9 mouse cellular contexts compared by ENCODE assay signal in genomic region chr13:40859225-40859624, GRCm38 (mm10). TPM values are rescaled to one million over a fixed set of nuclear protein-coding genes. Genes with fewer than 3 reads are reported as not detected.
A peak's percentile ranks its signal among the peaks of the same experiment; 100 is the strongest.
DNase-seq lines count a peak whose midpoint lies in the region; ATAC-seq and TF ChIP-seq lines count a peak whose summit lies in the region.
"Had no signal": no experiment of that assay in that cellular context is flagged by ENCODE, and none has a peak within 500 bp of the region (broad histone marks: within the 10 kb centered on the region; RNA-seq: fewer than 3 reads in every experiment).

No protein-coding gene starts in this region.

- H3K4me2 ChIP-seq in heart, embryonic 14.5 days (ENCODE audit: low read length): peak overlapping the region; percentile 58; the same call in 1 of the 2 replicates
- H3K4me2 ChIP-seq in lung, embryonic 14.5 days: peak overlapping the region; percentile 58
- H3K4me2 ChIP-seq in limb, embryonic 13.5 days (replicated peaks): peak overlapping the region; percentile 56
- H3K4me2 ChIP-seq in stomach, embryonic 15.5 days: peak overlapping the region; percentile 48

- no peaks in the 10 kb centered on the region for H3K27me3 ChIP-seq in heart, embryonic 14.5 days (ENCODE audit: control insufficient read depth, insufficient read depth, low read length)
- H3K27me3 ChIP-seq in lung, embryonic 14.5 days (ENCODE audit: insufficient read depth, low read length): no peaks in the 10 kb centered on the region
- H3K27me3 ChIP-seq in limb, embryonic 13.5 days: no peaks in the 10 kb centered on the region
- no peaks in the 10 kb centered on the region for H3K27me3 ChIP-seq in stomach, embryonic 15.5 days (replicated peaks)

- intact Hi-C loops in heart, postnatal 10 days (cut with DNase I): no loop called here

- TF ChIP-seq CTCF in lung, embryonic 14.5 days (IDR thresholded peaks at IDR 0.05; ENCODE audit: low read depth): no peak

- H3K4me3 ChIP-seq in heart, embryonic 14.5 days (ENCODE audit: control insufficient read depth in 1 of 2, insufficient read depth in 1 of 2, low read depth in 1 of 2, low read length in 2 of 2): no peak overlapping the region
- no peak overlapping the region for H3K4me3 ChIP-seq in lung, embryonic 14.5 days (ENCODE audit: low read depth, low read length)
- H3K4me3 ChIP-seq in limb, embryonic 13.5 days: no peak overlapping the region; the same call in 1 of the 2 replicates
- peak overlapping the region; percentile 36; the same call in 1 of the 2 replicates for H3K4me3 ChIP-seq in stomach, embryonic 15.5 days (replicated peaks)
- H3K4me3 ChIP-seq: midbrain, embryonic 10.5 days had no signal

- DNase-seq in heart, postnatal 10 days: no peak
- no peak for DNase-seq in lung, embryonic 14.5 days
- no peak for DNase-seq in lung, postnatal 10 days
- no peak for DNase-seq in adrenal gland, adult 18-20 months (ENCODE audit: low spot score in 2 of 2)
- no peak for DNase-seq in adrenal gland, adult 8-10 months

- no peak overlapping the region for H3K27ac ChIP-seq in heart, embryonic 14.5 days (replicated peaks in 1 of 2; ENCODE audit: control insufficient read depth in 1 of 2, insufficient read depth in 1 of 2, low read depth in 2 of 2, low read length in 2 of 2)
- no peak overlapping the region for H3K27ac ChIP-seq in lung, embryonic 14.5 days (ENCODE audit: low read depth)
- H3K27ac ChIP-seq in limb, embryonic 13.5 days: no peak overlapping the region
- H3K27ac ChIP-seq in stomach, embryonic 15.5 days: peak overlapping the region; percentile 36; the same call in 1 of the 2 replicates
- H3K27ac ChIP-seq: midbrain, embryonic 10.5 days had no signal

- H3K9ac ChIP-seq in heart, embryonic 14.5 days (ENCODE audit: low read length): no peak overlapping the region; the same call in 1 of the 2 replicates
- H3K9ac ChIP-seq in lung, embryonic 14.5 days: no peak overlapping the region
- H3K9ac ChIP-seq in limb, embryonic 13.5 days: no peak overlapping the region
- no peak overlapping the region for H3K9ac ChIP-seq in stomach, embryonic 15.5 days

- no peak for ATAC-seq in heart, embryonic 14.5 days (ENCODE audit: insufficient number of reproducible peaks, insufficient read depth, low FRiP score, low read depth)
- no peak for ATAC-seq in lung, embryonic 14.5 days (ENCODE audit: insufficient read depth)
- ATAC-seq in limb, embryonic 13.5 days (ENCODE audit: low FRiP score, low read depth): no peak
- ATAC-seq in stomach, embryonic 15.5 days (ENCODE audit: insufficient read depth, low FRiP score, low read depth): no peak

- peaks cover 7 to 9% of the 10 kb centered on the region in 2 experiments for H3K4me1 ChIP-seq in heart, embryonic 14.5 days (ENCODE audit: control insufficient read depth in 2 of 2, insufficient read depth in 2 of 2, low read length in 2 of 2)
- 0 out of 2 replicates have a peak, but pooled peaks cover 2% of the 10 kb centered on the region for H3K4me1 ChIP-seq in lung, embryonic 14.5 days (ENCODE audit: insufficient read depth)
- H3K4me1 ChIP-seq in limb, embryonic 13.5 days: peaks cover 22% of the 10 kb centered on the region
- no peaks in the 10 kb centered on the region for H3K4me1 ChIP-seq in stomach, embryonic 15.5 days

- WGBS in heart, embryonic 14.5 days: 69% methylated on average over 8 of the region's 8 CpGs
- WGBS in lung, embryonic 14.5 days: 61% methylated on average over 8 of the region's 8 CpGs
- WGBS in limb, embryonic 13.5 days: 70% methylated on average over 8 of the region's 8 CpGs
- 61% methylated on average over 8 of the region's 8 CpGs for whole genome bisulfite sequencing in stomach, embryonic 15.5 days

- no peaks in the 10 kb centered on the region for H3K9me3 ChIP-seq in heart, embryonic 14.5 days (ENCODE audit: control insufficient read depth, low read length)
- no peaks in the 10 kb centered on the region for H3K9me3 ChIP-seq in lung, embryonic 14.5 days (ENCODE audit: low read depth, low read length)
- H3K9me3 ChIP-seq in limb, embryonic 13.5 days: no peaks in the 10 kb centered on the region
- H3K9me3 ChIP-seq in stomach, embryonic 15.5 days: no peaks in the 10 kb centered on the region
- H3K9me3 ChIP-seq: midbrain, embryonic 10.5 days had no signal

- H3K36me3 ChIP-seq in heart, embryonic 14.5 days (ENCODE audit: control insufficient read depth, insufficient read depth, low read length): no peaks in the 10 kb centered on the region
- H3K36me3 ChIP-seq in lung, embryonic 14.5 days (ENCODE audit: insufficient read depth): no peaks in the 10 kb centered on the region
- H3K36me3 ChIP-seq in limb, embryonic 13.5 days: no peaks in the 10 kb centered on the region
- H3K36me3 ChIP-seq in stomach, embryonic 15.5 days: no peaks in the 10 kb centered on the region
- H3K36me3 ChIP-seq: midbrain, embryonic 10.5 days had no signal

RNA-seq across cellular contexts. Expression of gene Gcnt2, which starts 0.3 kb away (rescaled TPM):
- 4.6 and 4.8 TPM in 2 replicates for polyA plus RNA-seq in heart, embryonic 14.5 days (2014; fragmentation: Nextera tagmentation; extraction: Ambion mirVana)
- total RNA-seq in heart, postnatal 10 days (2021): 10 to 100 TPM in 1 of 2 experiments, 1 to 10 TPM in 1; 9.3 to 12.8 TPM
- 2.5 and 3.2 TPM in 2 replicates for polyA plus RNA-seq in lung, embryonic 14.5 days (2014; fragmentation: Nextera tagmentation; extraction: Ambion mirVana)
- 1.5 and 2.1 TPM in 2 replicates for polyA plus RNA-seq in limb, embryonic 13.5 days (2015; fragmentation: Nextera tagmentation; extraction: Ambion mirVana)
- 7.9 and 9.0 TPM in 2 replicates for polyA plus RNA-seq in stomach, embryonic 15.5 days (2015; fragmentation: Nextera tagmentation; extraction: Ambion mirVana)
- 1 to 10 TPM; 5.8 to 9.1 TPM for total RNA-seq in adrenal gland, adult 18-20 months (2021)
- 1 to 10 TPM; 4.8 to 9.1 (median 7.1) TPM for total RNA-seq in adrenal gland, adult 8-10 months (2022)
